Mouse (Mus musculus) adrenal gland, adult 2 months (tissue): ENCODE results near the gene Evi2a. TPM values are rescaled to one million over a fixed set of nuclear protein-coding genes. Genes with fewer than 3 reads are reported as not detected.

Source experiments
- DNase-seq: peaks from one replicate; pipeline ENCODE4 v3.0.0; 2021
- long read RNA-seq: library from polyadenylated mRNA; stranded (forward); transcript quantifications from one replicate; pipeline ENCODE4 v2.0.0, GENCODE M21; 2021
- polyA plus RNA-seq: library from polyadenylated mRNA; depleted of rRNA; stranded (reverse); fragments of >200 nt; gene quantifications from 2 replicates; pipeline ENCODE4 v1.2.3, GENCODE M21; 2012; rRNA removed
- total RNA-seq, 2 experiments: library from RNA; stranded (reverse); gene quantifications; 2 replicates each; pipeline ENCODE4 v1.2.3; 2021

Gene Evi2a
- total RNA-seq: 1 to 10 TPM; 1.7 to 4.1 TPM
- 2.4 and 2.7 TPM in 2 replicates for polyA plus RNA-seq
- long read RNA-seq, transcript Evi2a-201 (2 exons, 1,463 nt): major isoform, 7 of 7 reads
- long read RNA-seq, partial matches to known transcripts: 0 of 7 reads
- long read RNA-seq, other reads (novel, unspliced or antisense): 0 of 7 reads

DNA sequence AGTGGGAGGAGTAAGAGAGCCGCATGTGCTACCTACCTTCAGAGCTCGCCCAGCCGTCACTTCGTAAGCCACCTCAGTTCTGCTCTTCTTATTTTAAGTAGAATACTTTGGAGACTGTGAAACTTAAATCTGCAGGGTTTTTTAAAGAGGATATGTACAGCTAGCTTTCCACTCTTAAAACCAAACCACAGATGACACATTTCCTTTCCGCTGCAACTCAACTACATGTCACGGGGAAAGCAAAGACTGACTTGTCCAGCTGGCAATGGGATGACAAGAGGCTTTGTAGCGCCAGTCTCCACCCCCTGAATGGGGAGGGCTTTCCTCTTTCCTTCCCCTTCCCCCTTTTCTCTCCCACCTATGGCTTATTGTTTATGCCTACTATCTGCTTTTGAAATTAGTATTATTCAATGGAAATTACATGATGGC lies at the start of gene Evi2a, which contains the start of gene Evi2:
Gene Evi2a (minus strand): TSS at position 277 of the 429 bp plus-strand sequence.
Gene Evi2 (minus strand): TSS at position 257 of the 429 bp plus-strand sequence.
- no peak for DNase-seq

- DNase-seq: peak; percentile 66
Measured at GRCm38 (mm10) chr11:79577741-79578140, 47.3 kb upstream of the Evi2a start.

DNA sequence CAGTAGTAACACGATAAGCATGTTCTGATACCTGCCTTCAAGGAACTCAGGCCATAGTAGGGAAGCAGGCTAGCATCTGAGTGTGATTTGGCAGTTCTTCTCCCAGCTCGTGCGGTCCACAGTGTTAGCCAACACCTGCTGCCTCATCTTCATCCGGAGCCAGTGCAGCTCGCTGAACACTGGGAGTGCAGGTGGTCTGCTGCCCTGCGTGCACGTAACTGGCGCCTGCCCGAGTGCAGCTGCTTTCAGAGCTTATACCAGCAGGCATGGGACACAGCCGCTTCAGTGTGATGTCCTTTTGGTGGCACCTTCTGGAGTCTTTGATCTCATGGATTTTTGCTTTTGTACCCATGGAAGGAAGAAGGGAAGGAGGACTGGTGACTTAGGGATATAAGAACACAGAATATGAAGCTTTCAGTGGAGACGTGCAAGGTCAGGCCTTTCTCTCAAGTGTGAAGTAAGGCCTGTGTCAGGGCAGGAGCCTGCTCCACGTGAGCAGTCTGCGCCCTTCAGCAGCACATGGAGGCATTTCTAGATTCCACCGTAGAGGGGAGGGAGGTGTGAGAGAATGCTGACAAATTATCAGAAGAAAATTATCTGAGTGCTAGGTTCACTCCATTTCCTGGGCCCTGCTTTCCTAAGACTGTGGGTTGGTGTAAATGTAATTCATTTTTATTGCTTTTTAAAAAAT lies 45.1 kb upstream of the Evi2a start:
- no peak for DNase-seq

GRCm38 (mm10) chr11:79573836-79574235 lies 43.4 kb upstream of the Evi2a start:
- DNase-seq: no peak

GRCm38 (mm10) chr11:79570319-79570718 lies 39.9 kb upstream of the Evi2a start:
- no peak for DNase-seq

DNA sequence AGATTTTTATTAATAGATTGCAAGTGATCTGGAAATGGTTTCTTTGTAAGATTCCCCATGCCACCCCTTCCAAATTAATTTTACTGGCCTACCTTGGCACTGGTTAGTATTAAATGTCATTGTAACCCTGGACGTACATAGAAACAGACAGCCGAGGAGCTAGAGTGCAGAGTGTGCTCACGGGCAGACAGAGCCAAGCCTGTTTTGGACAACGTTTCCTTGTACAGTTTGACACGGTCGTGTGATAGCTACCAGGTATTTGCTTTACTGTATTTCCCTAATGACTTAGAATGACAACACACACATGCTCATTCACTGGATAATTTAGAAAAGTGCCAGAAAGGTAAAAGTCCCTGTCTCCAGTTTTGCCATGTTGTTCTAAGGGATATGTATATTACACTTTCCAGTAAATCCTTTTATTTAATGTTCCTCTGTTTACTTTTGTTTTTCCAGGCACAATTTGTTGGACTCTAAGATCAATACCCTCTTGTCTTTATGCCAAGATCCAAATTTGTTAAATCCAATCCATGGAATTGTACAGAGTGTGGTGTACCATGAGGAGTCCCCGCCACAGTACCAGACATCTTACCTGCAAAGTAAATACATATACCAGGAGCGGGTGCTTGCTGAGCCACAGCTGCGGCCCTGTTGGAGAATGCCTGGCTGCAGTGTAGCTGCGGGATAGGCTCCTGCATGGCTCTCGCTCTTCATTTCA lies 37.9 kb upstream of the Evi2a start:
- no peak for DNase-seq

DNA sequence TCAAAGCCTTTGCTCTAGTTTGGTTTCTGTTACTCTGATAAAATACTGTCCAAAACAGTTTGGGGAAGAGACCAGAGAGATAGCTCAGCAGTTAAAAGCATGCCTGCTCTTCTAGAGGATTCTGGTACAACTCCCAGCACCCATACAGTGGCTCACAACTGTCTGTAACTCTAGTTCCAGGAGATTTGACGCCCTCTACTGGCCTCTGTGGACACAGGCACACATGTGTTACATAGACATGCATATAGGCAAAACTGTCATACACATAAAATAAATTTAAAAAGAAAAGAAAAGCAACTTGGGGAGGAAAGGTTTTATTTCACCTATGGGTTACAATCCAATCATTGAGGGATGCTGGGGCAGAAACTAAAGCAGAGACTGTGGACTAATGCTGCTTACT lies 36.5 kb upstream of the Evi2a start:
- no peak for DNase-seq

DNA sequence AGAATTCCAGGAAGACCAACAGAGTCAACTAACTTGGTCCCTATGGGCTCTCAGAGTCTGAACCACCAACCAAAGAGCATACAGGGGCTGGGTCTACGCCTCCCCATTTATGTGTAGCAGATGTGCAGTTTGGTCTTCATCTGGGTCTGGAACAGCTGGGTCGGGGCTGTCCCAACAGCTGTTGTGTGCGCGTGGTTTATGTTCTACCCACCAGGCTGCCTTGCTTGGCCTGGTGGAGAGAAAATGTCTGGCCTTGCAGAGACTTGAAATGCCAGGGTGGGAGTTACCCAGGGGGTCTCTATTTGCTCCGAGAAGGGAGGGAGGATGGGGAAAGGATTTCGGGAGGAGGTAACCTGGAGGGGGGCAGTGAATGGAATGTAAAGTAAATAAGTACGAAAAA lies 33.1 kb upstream of the Evi2a start:
- DNase-seq: no peak

DNA sequence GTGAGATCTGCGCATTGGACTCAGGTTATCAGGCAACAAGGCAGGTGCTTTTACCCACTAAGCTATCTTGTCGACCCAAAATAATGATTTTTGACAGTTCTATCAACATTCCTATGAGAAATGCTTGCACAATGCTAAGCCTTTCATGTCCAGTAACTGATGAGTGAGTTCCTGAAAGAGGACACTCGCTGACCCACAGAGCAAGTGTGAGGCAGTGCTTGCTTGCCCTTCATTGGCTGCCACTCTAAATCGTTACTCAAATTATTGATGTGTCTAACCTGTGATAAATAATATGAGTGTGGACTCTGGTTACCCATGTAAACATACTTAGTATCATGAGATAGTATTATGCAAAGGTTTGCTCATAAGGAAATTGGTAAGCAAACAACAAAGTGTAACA lies 30.1 kb upstream of the Evi2a start:
- no peak for DNase-seq

DNA sequence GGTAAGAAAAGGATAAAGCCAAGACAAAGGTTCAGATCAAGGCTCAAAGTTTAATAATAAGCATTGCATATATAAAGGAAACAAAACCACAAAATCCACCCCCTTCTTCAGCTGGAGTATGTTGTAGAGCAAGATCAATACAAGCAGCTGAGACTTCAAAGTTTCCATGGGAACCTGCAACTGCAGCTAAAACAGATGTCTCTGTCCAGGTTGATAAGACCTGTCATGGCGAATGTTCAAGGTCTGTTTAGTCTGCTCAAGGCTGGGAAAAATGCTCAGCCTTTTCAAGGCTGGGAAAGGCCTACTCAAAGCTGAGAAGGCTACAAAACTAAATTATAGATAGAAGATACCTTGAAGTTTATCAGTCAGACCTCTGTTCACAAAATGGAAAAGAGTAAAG lies 22.2 kb upstream of the Evi2a start:
- peak; percentile 8 for DNase-seq

- no peak for DNase-seq
Measured at GRCm38 (mm10) chr11:79536293-79536692, 5.9 kb upstream of the Evi2a start.

GRCm38 (mm10) chr11:79535554-79535953 lies 5.1 kb upstream of the Evi2a start:
- DNase-seq: no peak

- peak; percentile 36 for DNase-seq
Measured at GRCm38 (mm10) chr11:79533950-79534690, 3.7 kb upstream of the Evi2a start.

GRCm38 (mm10) chr11:79533311-79533710 lies 2.9 kb upstream of the Evi2a start:
- no peak for DNase-seq

DNA sequence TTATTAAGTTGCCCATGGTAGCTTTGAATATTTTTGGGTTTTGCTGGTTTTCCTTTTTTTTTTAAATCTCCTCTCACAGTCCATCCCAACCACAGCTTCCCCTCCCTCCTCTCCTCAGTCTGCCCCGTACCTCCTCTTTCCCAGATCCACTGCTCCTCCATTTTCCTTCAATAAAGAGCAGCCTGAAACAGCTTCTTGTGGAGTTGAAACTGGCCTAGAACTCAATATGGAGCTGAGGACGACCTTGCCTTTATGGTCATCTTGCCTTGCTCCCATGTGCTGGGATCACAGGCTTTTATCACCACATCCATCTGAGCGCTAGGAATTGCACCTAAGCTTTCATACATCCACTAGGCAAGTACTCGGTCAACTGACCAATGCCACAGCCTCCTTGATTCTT lies 1.1 kb upstream of the Evi2a start:
- no peak for DNase-seq

DNA sequence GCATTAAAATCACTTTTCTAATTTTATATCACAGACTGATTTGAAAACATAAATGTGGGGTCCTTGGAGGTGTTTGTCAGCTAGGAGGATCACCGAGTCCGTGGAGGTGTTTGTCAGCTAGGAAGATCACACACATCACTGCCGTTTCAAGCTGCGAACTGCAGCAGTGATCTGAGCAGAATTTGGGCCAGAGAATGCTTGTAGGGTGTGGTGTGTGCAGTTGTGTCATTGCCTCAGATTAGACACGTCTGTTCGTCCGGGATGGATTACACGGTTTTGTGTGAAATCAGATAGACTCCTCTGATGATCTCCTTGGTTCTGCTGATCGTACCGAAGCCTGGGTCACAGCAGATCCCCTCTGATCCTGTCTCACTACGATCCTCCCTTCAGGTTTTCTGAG lies 365 bp upstream of the Evi2a start:
- no peak for DNase-seq

- DNase-seq: no peak
Measured at GRCm38 (mm10) chr11:79529736-79530135, 673 bp downstream of the Evi2a start.

DNA sequence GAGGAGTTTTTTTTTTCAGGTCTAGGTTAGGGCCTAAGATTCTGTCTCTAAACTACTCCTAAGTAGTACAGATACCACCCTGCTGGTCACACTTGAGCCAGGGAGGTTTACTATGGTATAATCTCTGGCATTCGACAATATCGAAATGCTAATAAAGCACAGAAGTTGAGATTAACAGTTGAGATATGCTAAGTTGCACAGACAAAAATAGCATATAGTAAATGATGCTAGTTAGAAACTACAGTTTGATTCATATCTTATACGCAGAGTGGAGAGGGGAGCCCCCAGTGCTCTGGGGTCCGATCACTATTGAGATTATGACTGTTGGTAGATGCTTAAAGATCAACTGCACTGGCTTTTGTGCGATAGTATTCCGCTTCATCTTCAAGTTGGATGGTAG lies 1.2 kb downstream of the Evi2a start:
- DNase-seq: no peak

- no peak for DNase-seq
Measured at GRCm38 (mm10) chr11:79528601-79529000, 1.8 kb downstream of the Evi2a start.

GRCm38 (mm10) chr11:79527739-79528384 lies 2.5 kb downstream of the Evi2a start:
- no peak for DNase-seq

DNA sequence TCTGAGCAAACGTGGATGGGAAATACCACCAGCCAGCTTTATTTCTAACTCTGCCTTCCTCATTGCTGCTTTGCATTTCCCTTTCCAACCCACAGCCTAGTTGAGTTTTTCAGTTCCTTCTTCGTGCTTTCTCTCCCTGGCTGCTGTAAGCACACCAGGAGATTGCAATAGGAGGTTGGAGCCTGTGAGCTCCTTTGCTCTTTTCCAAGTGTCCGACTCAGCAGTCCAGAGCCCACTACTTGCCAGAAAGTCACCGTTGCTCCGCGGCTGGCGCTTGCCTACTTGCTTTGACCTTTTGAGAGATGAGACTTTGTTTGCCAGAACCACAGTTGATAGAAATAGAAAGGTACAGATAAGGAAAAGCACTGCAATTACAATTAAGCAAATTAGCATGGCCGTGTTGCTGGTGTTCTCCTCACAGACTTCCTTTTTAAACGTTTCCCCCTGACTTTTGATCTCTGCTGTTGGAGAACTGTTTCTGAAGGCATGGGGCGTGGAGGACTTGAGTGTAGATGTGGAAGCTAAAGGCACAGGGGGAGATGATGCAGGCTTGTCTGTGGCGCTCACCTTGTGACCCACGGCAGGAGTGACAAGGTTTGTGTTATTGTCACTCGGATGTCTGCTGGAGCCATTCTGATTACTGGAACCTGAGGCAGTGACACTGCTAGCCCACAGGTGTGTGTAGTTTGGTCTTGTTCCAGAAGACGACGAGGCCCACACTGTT lies 3.2 kb downstream of the Evi2a start:
- DNase-seq: peak; percentile 38
